Comparison of ENCODE assay signal across 8 mouse cellular contexts in genomic region chr7:19172874-19173273, GRCm38 (mm10). TPM values are rescaled to one million over a fixed set of nuclear protein-coding genes. Genes with fewer than 3 reads are reported as not detected.
DNase-seq lines count a peak whose midpoint lies in the region; ATAC-seq and TF ChIP-seq lines count a peak whose summit lies in the region.

No protein-coding gene starts in this region.

- H3K36me3 ChIP-seq in embryonic facial prominence, embryonic 12.5 days: no peaks in the 10 kb centered on the region
- no peaks in the 10 kb centered on the region for H3K36me3 ChIP-seq in heart, adult 2 months (ENCODE audit: control insufficient read depth, insufficient read depth, low read length)
- H3K36me3 ChIP-seq in kidney, adult 2 months (ENCODE audit: control insufficient read depth, insufficient read depth, low read length): no peaks in the 10 kb centered on the region
- H3K36me3 ChIP-seq in limb, embryonic 14.5 days (ENCODE audit: control insufficient read depth, insufficient read depth, low read length): no peaks in the 10 kb centered on the region
- H3K36me3 ChIP-seq in midbrain, embryonic 15.5 days (replicated peaks): no peaks in the 10 kb centered on the region

- peak; percentile 71 for DNase-seq in cerebellum, adult 11 months
- peak; percentile 82 to 86 for DNase-seq in heart, adult 2 months
- peak; percentile 75 for DNase-seq in kidney, adult 2 months
- DNase-seq in limb, embryonic 14.5 days (ENCODE audit: low spot score): peak; percentile 92
- DNase-seq in spleen, postnatal 14 days (ENCODE audit: low spot score in 2 of 2): peak; percentile 54 to 75

- no peak for TF ChIP-seq POLR2A in heart, adult 2 months (IDR thresholded peaks at IDR 0.05; ENCODE audit: insufficient read depth, low read depth, low read length)
- TF ChIP-seq POLR2A in kidney, adult 2 months (IDR thresholded peaks at IDR 0.05; ENCODE audit: low read depth, low read length): no peak
- no peak for TF ChIP-seq POLR2A in limb, embryonic 14.5 days (IDR thresholded peaks at IDR 0.05; ENCODE audit: borderline replicate concordance, extremely low read depth, insufficient read depth, insufficient read length)

- H3K4me2 ChIP-seq in embryonic facial prominence, embryonic 12.5 days (replicated peaks): peak overlapping the region; percentile 53
- peak overlapping the region; percentile 53 for H3K4me2 ChIP-seq in limb, embryonic 14.5 days (replicated peaks; ENCODE audit: low read depth, low read length, severe bottlenecking)
- H3K4me2 ChIP-seq in midbrain, embryonic 15.5 days: peak overlapping the region; percentile 45

- no peak for TF ChIP-seq EP300 in heart, adult 2 months (IDR thresholded peaks at IDR 0.05; ENCODE audit: insufficient read depth, low read depth, low read length)

- peak; percentile 89 for TF ChIP-seq CTCF in heart, adult 2 months (IDR thresholded peaks at IDR 0.05)
- peak; percentile 58 for TF ChIP-seq CTCF in kidney, adult 2 months (conservative IDR thresholded peaks at IDR 0.05; ENCODE audit: insufficient read depth, insufficient read length, low read depth, low read length)

- H3K79me2 ChIP-seq in heart, adult 2 months (replicated peaks; ENCODE audit: control insufficient read depth, insufficient read depth, low read length): no peaks in the 10 kb centered on the region

- peaks cover 31% of the 10 kb centered on the region for H3K27me3 ChIP-seq in embryonic facial prominence, embryonic 12.5 days
- peaks cover 4% of the 10 kb centered on the region; the same call in 1 of the 2 replicates for H3K27me3 ChIP-seq in heart, adult 2 months (ENCODE audit: control insufficient read depth, insufficient read depth, low read length)
- H3K27me3 ChIP-seq in kidney, adult 2 months (replicated peaks; ENCODE audit: control insufficient read depth, insufficient read depth, low read length): no peaks in the 10 kb centered on the region; the same call in none of the 2 replicates
- peaks cover 27% of the 10 kb centered on the region for H3K27me3 ChIP-seq in limb, embryonic 14.5 days (ENCODE audit: control insufficient read depth, insufficient read depth, low read length)
- 0 out of 2 replicates have a peak, but pooled peaks cover 4% of the 10 kb centered on the region for H3K27me3 ChIP-seq in midbrain, embryonic 15.5 days (replicated peaks)

- H3K4me3 ChIP-seq in embryonic facial prominence, embryonic 12.5 days: peak overlapping the region; percentile 29
- 0 out of 2 replicates have a peak overlapping the region, but pooled peaks have one; percentile 22 for H3K4me3 ChIP-seq in heart, adult 2 months
- peak overlapping the region; percentile 38 for H3K4me3 ChIP-seq in kidney, adult 2 months (ENCODE audit: insufficient read depth, low read depth, low read length)
- peak overlapping the region; percentile 28 for H3K4me3 ChIP-seq in limb, embryonic 14.5 days (replicated peaks; ENCODE audit: low read length)
- no peak overlapping the region; the same call in 1 of the 2 replicates for H3K4me3 ChIP-seq in midbrain, embryonic 15.5 days

- 5% methylated on average over 17 of the region's 17 CpGs for WGBS in embryonic facial prominence, embryonic 12.5 days
- 12% methylated on average over 17 of the region's 17 CpGs for WGBS in heart, adult 2 months
- 6% methylated on average over 17 of the region's 17 CpGs for WGBS in kidney, adult 2 months
- WGBS in limb, embryonic 14.5 days: 6% methylated on average over 17 of the region's 17 CpGs
- 2% methylated on average over 17 of the region's 17 CpGs for WGBS in midbrain, embryonic 15.5 days

- H3K9ac ChIP-seq in embryonic facial prominence, embryonic 12.5 days: peak overlapping the region; percentile 39
- peak overlapping the region; percentile 12; the same call in 1 of the 2 replicates for H3K9ac ChIP-seq in heart, adult 2 months (ENCODE audit: low read depth, low read length)
- peak overlapping the region; percentile 38 for H3K9ac ChIP-seq in limb, embryonic 14.5 days (ENCODE audit: low read depth, low read length, severe bottlenecking)
- H3K9ac ChIP-seq in midbrain, embryonic 15.5 days: no peak overlapping the region

- peaks cover 18% of the 10 kb centered on the region for H3K4me1 ChIP-seq in embryonic facial prominence, embryonic 12.5 days
- peaks cover 5% of the 10 kb centered on the region for H3K4me1 ChIP-seq in heart, adult 2 months (ENCODE audit: control insufficient read depth, insufficient read depth, low read length)
- no peaks in the 10 kb centered on the region for H3K4me1 ChIP-seq in kidney, adult 2 months (ENCODE audit: control insufficient read depth, insufficient read depth, low read length)
- H3K4me1 ChIP-seq in limb, embryonic 14.5 days (ENCODE audit: control insufficient read depth, insufficient read depth, low read length): peaks cover 2% of the 10 kb centered on the region; the same call in 1 of the 2 replicates
- H3K4me1 ChIP-seq in midbrain, embryonic 15.5 days: peaks cover 35% of the 10 kb centered on the region

- no peak for ATAC-seq in cerebellum, adult (ENCODE audit: insufficient number of reproducible peaks, low FRiP score, low TSS enrichment)
- ATAC-seq in embryonic facial prominence, embryonic 12.5 days (ENCODE audit: insufficient number of reproducible peaks, insufficient read depth, low FRiP score, low TSS enrichment): no peak; the same call in 1 of the 2 replicates
- peak; percentile 76 for ATAC-seq in limb, embryonic 14.5 days (ENCODE audit: low FRiP score, low read depth)
- ATAC-seq in midbrain, embryonic 15.5 days (replicated peaks): no peak

- intact Hi-C loops in heart, adult 2 months (cut with DNase I): loop anchor here (1.0 kb wide), 1 partner anchor 16 kb away; no protein-coding TSS in a partner anchor

- no peak overlapping the region; the same call in 1 of the 2 replicates for H3K27ac ChIP-seq in embryonic facial prominence, embryonic 12.5 days
- no peak overlapping the region; the same call in 1 of the 2 replicates for H3K27ac ChIP-seq in heart, adult 2 months
- no peak overlapping the region for H3K27ac ChIP-seq in kidney, adult 2 months (ENCODE audit: insufficient read depth, low read depth, low read length)
- no peak overlapping the region for H3K27ac ChIP-seq in limb, embryonic 14.5 days (replicated peaks; ENCODE audit: low read depth, low read length)
- no peak overlapping the region for H3K27ac ChIP-seq in midbrain, embryonic 15.5 days

- H3K9me3 ChIP-seq in embryonic facial prominence, embryonic 12.5 days: 0 out of 2 replicates have a peak, but pooled peaks cover 5% of the 10 kb centered on the region
- peaks cover 5% of the 10 kb centered on the region; the same call in 1 of the 2 replicates for H3K9me3 ChIP-seq in limb, embryonic 14.5 days (ENCODE audit: control insufficient read depth, low read length)
- no peaks in the 10 kb centered on the region for H3K9me3 ChIP-seq in midbrain, embryonic 15.5 days

RNA-seq across cellular contexts. Expression of gene Eml2, which starts 3.3 kb away (rescaled TPM):
- 4.5 and 4.9 TPM in 2 replicates for polyA plus RNA-seq in embryonic facial prominence, embryonic 12.5 days (2016; fragmentation: Nextera tagmentation; extraction: Ambion mirVana)
- 10 to 100 TPM; 35.6 to 38.7 TPM for total RNA-seq in heart, adult 2 months (2021)
- polyA plus RNA-seq in heart, adult 2 months (2012; rRNA removed): 37.3 and 38.8 TPM in 2 replicates
- polyA plus RNA-seq in kidney, adult 2 months (2012; rRNA removed): 38.8 and 39.0 TPM in 2 replicates
- 38.5 and 49.9 TPM in 2 replicates for polyA plus RNA-seq in limb, embryonic 14.5 days (2012; rRNA removed)
- 1.5 and 3.6 TPM in 2 replicates for polyA plus RNA-seq in limb, embryonic 14.5 days (2014; fragmentation: Nextera tagmentation; extraction: Ambion mirVana)
- 8.9 and 10.8 TPM in 2 replicates for polyA plus RNA-seq in midbrain, embryonic 15.5 days (2015; fragmentation: Nextera tagmentation; extraction: Ambion mirVana)

RNA-seq across cellular contexts. Expression of gene Gipr, which starts 6.9 kb away (rescaled TPM):
- 0.54 and 0.84 TPM in 2 replicates for polyA plus RNA-seq in embryonic facial prominence, embryonic 12.5 days (2016; fragmentation: Nextera tagmentation; extraction: Ambion mirVana)
- under 1 TPM in 1 of 2 experiments, not detected in 1; 0.16 TPM for total RNA-seq in heart, adult 2 months (2021)
- 2.5 and 3.0 TPM in 2 replicates for polyA plus RNA-seq in heart, adult 2 months (2012; rRNA removed)
- 0.13 and 0.20 TPM in 2 replicates for polyA plus RNA-seq in kidney, adult 2 months (2012; rRNA removed)
- 1.1 and 1.4 TPM in 2 replicates for polyA plus RNA-seq in limb, embryonic 14.5 days (2012; rRNA removed)
- polyA plus RNA-seq in limb, embryonic 14.5 days (2014; fragmentation: Nextera tagmentation; extraction: Ambion mirVana): 0.32 TPM in 1 of 2 replicates, not detected in the other
- 3.5 and 4.3 TPM in 2 replicates for polyA plus RNA-seq in midbrain, embryonic 15.5 days (2015; fragmentation: Nextera tagmentation; extraction: Ambion mirVana)

RNA-seq across cellular contexts. Expression of gene Snrpd2, which starts 23.4 kb away (rescaled TPM):
- 149 and 166 TPM in 2 replicates for polyA plus RNA-seq in embryonic facial prominence, embryonic 12.5 days (2016; fragmentation: Nextera tagmentation; extraction: Ambion mirVana)
- total RNA-seq in heart, adult 2 months (2021): 10 to 100 TPM; 58.7 to 68.7 TPM
- 28.6 and 34.7 TPM in 2 replicates for polyA plus RNA-seq in heart, adult 2 months (2012; rRNA removed)
- 34.8 and 42.2 TPM in 2 replicates for polyA plus RNA-seq in kidney, adult 2 months (2012; rRNA removed)
- 71.9 and 151 TPM in 2 replicates for polyA plus RNA-seq in limb, embryonic 14.5 days (2012; rRNA removed)
- polyA plus RNA-seq in limb, embryonic 14.5 days (2014; fragmentation: Nextera tagmentation; extraction: Ambion mirVana): 130 and 143 TPM in 2 replicates
- polyA plus RNA-seq in midbrain, embryonic 15.5 days (2015; fragmentation: Nextera tagmentation; extraction: Ambion mirVana): 109 and 112 TPM in 2 replicates

RNA-seq across cellular contexts. Expression of gene Qpctl, which starts 23.8 kb away (rescaled TPM):
- polyA plus RNA-seq in embryonic facial prominence, embryonic 12.5 days (2016; fragmentation: Nextera tagmentation; extraction: Ambion mirVana): 16.7 and 17.4 TPM in 2 replicates
- total RNA-seq in heart, adult 2 months (2021): 1 to 10 TPM; 3.8 to 4.6 TPM
- 5.3 and 6.3 TPM in 2 replicates for polyA plus RNA-seq in heart, adult 2 months (2012; rRNA removed)
- polyA plus RNA-seq in kidney, adult 2 months (2012; rRNA removed): 11.9 and 12.1 TPM in 2 replicates
- polyA plus RNA-seq in limb, embryonic 14.5 days (2012; rRNA removed): 13.2 and 15.6 TPM in 2 replicates
- 11.1 and 12.1 TPM in 2 replicates for polyA plus RNA-seq in limb, embryonic 14.5 days (2014; fragmentation: Nextera tagmentation; extraction: Ambion mirVana)
- 26.4 and 27.0 TPM in 2 replicates for polyA plus RNA-seq in midbrain, embryonic 15.5 days (2015; fragmentation: Nextera tagmentation; extraction: Ambion mirVana)

RNA-seq across cellular contexts. Expression of gene Gpr4, which starts 39.5 kb away (rescaled TPM):
- polyA plus RNA-seq in embryonic facial prominence, embryonic 12.5 days (2016; fragmentation: Nextera tagmentation; extraction: Ambion mirVana): 1.4 and 1.7 TPM in 2 replicates
- total RNA-seq in heart, adult 2 months (2021): 1 to 10 TPM; 6.8 to 7.2 TPM
- 17.1 and 22.0 TPM in 2 replicates for polyA plus RNA-seq in heart, adult 2 months (2012; rRNA removed)
- 10.1 and 10.8 TPM in 2 replicates for polyA plus RNA-seq in kidney, adult 2 months (2012; rRNA removed)
- 9.2 and 15.5 TPM in 2 replicates for polyA plus RNA-seq in limb, embryonic 14.5 days (2012; rRNA removed)
- polyA plus RNA-seq in limb, embryonic 14.5 days (2014; fragmentation: Nextera tagmentation; extraction: Ambion mirVana): 4.0 and 4.4 TPM in 2 replicates
- polyA plus RNA-seq in midbrain, embryonic 15.5 days (2015; fragmentation: Nextera tagmentation; extraction: Ambion mirVana): 3.5 and 4.0 TPM in 2 replicates
